In the genomic region with DNA sequence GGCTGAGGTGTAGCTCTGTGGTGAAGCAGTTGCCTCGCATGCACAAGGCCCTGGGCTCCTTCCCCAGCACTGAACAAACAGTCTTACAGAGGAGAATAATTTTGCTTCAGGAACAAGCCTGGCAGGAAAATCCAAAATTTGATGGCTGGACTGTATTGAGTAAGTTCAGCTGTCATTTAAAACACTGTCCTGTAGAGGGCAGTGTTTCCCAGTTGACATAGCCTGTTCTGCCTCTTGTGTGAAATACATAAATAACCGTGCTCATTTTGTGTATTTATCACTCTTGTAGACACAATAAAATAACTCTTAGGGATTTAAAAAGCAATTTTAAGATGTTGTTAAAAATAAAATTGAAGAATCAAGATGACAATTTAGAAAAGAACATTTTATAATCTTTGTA, we compare ENCODE assay signal across 8 mouse cellular contexts. TPM values are rescaled to one million over a fixed set of nuclear protein-coding genes. Genes with fewer than 3 reads are reported as not detected.
DNase-seq lines count a peak whose midpoint lies in the region; ATAC-seq and TF ChIP-seq lines count a peak whose summit lies in the region.

No protein-coding gene starts in this region.

- no peak overlapping the region for H3K9ac ChIP-seq in forebrain, postnatal 0 days
- no peak overlapping the region for H3K9ac ChIP-seq in midbrain, embryonic 16.5 days (ENCODE audit: low read depth, low read length)

- peak; percentile 17 to 63 for DNase-seq in heart, adult 18-20 months
- DNase-seq in heart, embryonic 10.5 days (ENCODE audit: low spot score) = no peak
- DNase-seq in CD4-positive helper T cell, adult 2 months (ENCODE audit: low read depth, low spot score) = peak; percentile 63
- peak; percentile 49 for DNase-seq in brain, embryonic 18.5 days (ENCODE audit: low read depth, low spot score)
- peak; percentile 87 for DNase-seq in forebrain, postnatal 0 days
- peak; percentile 31 to 59 for DNase-seq in layer of hippocampus, postnatal 10 days (ENCODE audit: low spot score in 2 of 2)
- no peak for DNase-seq in adrenal gland, adult 8-10 months

- ATAC-seq in forebrain, postnatal 0 days = peak; percentile 74
- ATAC-seq in midbrain, embryonic 16.5 days = peak; percentile 58; the same call in 1 of the 2 replicates

- no peaks in the 10 kb centered on the region for H3K4me1 ChIP-seq in heart, embryonic 10.5 days
- no peaks in the 10 kb centered on the region for H3K4me1 ChIP-seq in forebrain, postnatal 0 days (ENCODE audit: insufficient read depth)
- peaks cover 2% of the 10 kb centered on the region; the same call in 1 of the 2 replicates for H3K4me1 ChIP-seq in midbrain, embryonic 16.5 days (ENCODE audit: control insufficient read depth, insufficient read depth, low read length)

- H3K27me3 ChIP-seq in heart, embryonic 10.5 days (ENCODE audit: insufficient read depth, poor library complexity, severe bottlenecking) = no peaks in the 10 kb centered on the region
- no peaks in the 10 kb centered on the region for H3K27me3 ChIP-seq in forebrain, postnatal 0 days (ENCODE audit: insufficient read depth, low read length)
- no peaks in the 10 kb centered on the region for H3K27me3 ChIP-seq in midbrain, embryonic 16.5 days (ENCODE audit: control insufficient read depth, insufficient read depth, low read depth, low read length)

- H3K4me3 ChIP-seq in heart, embryonic 10.5 days = no peak overlapping the region
- H3K4me3 ChIP-seq in forebrain, postnatal 0 days (ENCODE audit: low read depth, low read length) = no peak overlapping the region
- H3K4me3 ChIP-seq in midbrain, embryonic 16.5 days (ENCODE audit: low read depth, low read length) = no peak overlapping the region

- 44% methylated on average over 2 of the region's 2 CpGs for WGBS in heart, embryonic 10.5 days
- WGBS in forebrain, postnatal 0 days = 20% methylated on average over 2 of the region's 2 CpGs
- 26% methylated on average over 2 of the region's 2 CpGs for WGBS in midbrain, embryonic 16.5 days

- peak; percentile 78 for TF ChIP-seq CTCF in forebrain, postnatal 0 days (IDR thresholded peaks at IDR 0.05; ENCODE audit: low read depth)

- H3K36me3 ChIP-seq in heart, embryonic 10.5 days = peaks cover 15% of the 10 kb centered on the region
- H3K36me3 ChIP-seq in forebrain, postnatal 0 days (ENCODE audit: insufficient read depth) = peaks cover 14% of the 10 kb centered on the region; the same call in 1 of the 2 replicates
- H3K36me3 ChIP-seq in midbrain, embryonic 16.5 days (ENCODE audit: control insufficient read depth, insufficient read depth, low read length) = no peaks in the 10 kb centered on the region

- no peak overlapping the region for H3K4me2 ChIP-seq in forebrain, postnatal 0 days (ENCODE audit: low read depth)
- H3K4me2 ChIP-seq in midbrain, embryonic 16.5 days (ENCODE audit: low read length) = no peak overlapping the region

- no peaks in the 10 kb centered on the region for H3K9me3 ChIP-seq in heart, embryonic 10.5 days
- no peaks in the 10 kb centered on the region for H3K9me3 ChIP-seq in forebrain, postnatal 0 days (ENCODE audit: low read length)
- no peaks in the 10 kb centered on the region for H3K9me3 ChIP-seq in midbrain, embryonic 16.5 days (replicated peaks; ENCODE audit: control insufficient read depth, low read length, poor library complexity, severe bottlenecking)

- no peak overlapping the region for H3K27ac ChIP-seq in heart, embryonic 10.5 days
- 0 out of 2 replicates have a peak overlapping the region, but pooled peaks have one; percentile 2 for H3K27ac ChIP-seq in forebrain, postnatal 0 days (ENCODE audit: low read depth, low read length)
- no peak overlapping the region for H3K27ac ChIP-seq in midbrain, embryonic 16.5 days (ENCODE audit: low read length)

RNA-seq across cellular contexts. Expression of a gene that starts 18.5 kb away (rescaled TPM):
- 10 to 100 TPM; 59.2 to 59.5 TPM for total RNA-seq in heart, adult 18-20 months (2021)
- polyA plus RNA-seq in heart, embryonic 10.5 days (2016; fragmentation: Nextera tagmentation; extraction: Ambion mirVana) = 55.6 and 71.2 TPM in 2 replicates
- total RNA-seq in forebrain, postnatal 0 days (2014; rRNA removed) = 98.9 and 114 TPM in 2 replicates
- 143 and 152 TPM in 2 replicates for polyA plus RNA-seq in forebrain, postnatal 0 days (2015; fragmentation: Nextera tagmentation; extraction: Ambion mirVana)
- 100 to 1,000 TPM; 112 to 121 TPM for total RNA-seq in layer of hippocampus, postnatal 10 days (2021)
- polyA plus RNA-seq in midbrain, embryonic 16.5 days (2015; fragmentation: Nextera tagmentation; extraction: Ambion mirVana) = 95.7 and 96.0 TPM in 2 replicates
- 10 to 100 TPM; 63.0 to 79.8 (median 64.5) TPM for total RNA-seq in adrenal gland, adult 8-10 months (2022)

Comparison
In these comparisons a context has a peak if more than half of its experiments do, and no peak if none do; other contexts are left out.
1. DNase-seq: peak in heart, adult 18-20 months (2 of 2), CD4-positive helper T cell, adult 2 months (single experiment), brain, embryonic 18.5 days (single experiment), forebrain, postnatal 0 days (single experiment) and layer of hippocampus, postnatal 10 days (2 of 2); none in heart, embryonic 10.5 days (single experiment) and adrenal gland, adult 8-10 months (single experiment).